Comparison of ENCODE assay signal across 8 mouse cellular contexts in the genomic region with DNA sequence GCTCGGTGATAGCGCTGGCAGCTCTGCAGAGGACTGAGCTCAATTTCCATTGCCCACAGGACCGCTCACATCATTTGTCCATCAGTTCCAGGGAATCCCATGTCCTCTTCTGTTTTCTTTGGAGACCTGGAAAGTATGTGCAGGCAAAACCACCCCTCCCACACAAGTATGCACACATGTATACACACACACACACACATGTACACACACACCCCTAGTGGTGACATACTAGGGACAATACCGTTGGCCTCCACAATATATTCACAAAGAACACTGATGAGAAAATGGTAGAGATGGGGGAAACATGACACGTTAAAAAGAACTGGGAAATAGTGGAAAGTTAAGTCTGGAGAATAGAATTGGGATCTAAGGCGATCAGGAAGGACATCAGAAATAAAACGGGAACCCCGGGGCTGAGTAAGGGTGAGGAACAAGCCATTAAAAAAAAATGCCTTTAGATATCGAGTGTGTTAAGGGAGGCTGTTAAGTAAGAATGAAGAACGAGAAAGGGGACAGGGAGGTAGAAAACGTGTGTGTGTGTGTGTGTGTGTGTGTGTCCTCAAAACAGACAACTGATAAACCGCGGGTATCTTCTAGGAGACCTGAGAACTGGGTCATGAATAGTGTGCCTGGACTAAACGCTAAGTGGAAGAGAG. TPM values are rescaled to one million over a fixed set of nuclear protein-coding genes. Genes with fewer than 3 reads are reported as not detected.
DNase-seq lines count a peak whose midpoint lies in the region; ATAC-seq and TF ChIP-seq lines count a peak whose summit lies in the region.

No protein-coding gene starts in this region.

- ATAC-seq in heart, embryonic 15.5 days (replicated peaks; ENCODE audit: insufficient number of reproducible peaks, insufficient read depth, low FRiP score, low read depth), result no peak
- peak; percentile 17 for ATAC-seq in activated CD4-positive, CD25-positive, alpha-beta regulatory T cell, adult 4 months
- ATAC-seq in hindbrain, postnatal 0 days, result no peak
- no peak for ATAC-seq in midbrain, embryonic 15.5 days (replicated peaks)
- ATAC-seq in inflammation-experienced regulatory T-cells, adult 6 months, result no peak

- DNase-seq in heart, adult 18-20 months, result no peak
- peak; percentile 21 for DNase-seq in hindbrain, postnatal 0 days (ENCODE audit: low spot score)
- DNase-seq in adrenal gland, postnatal 25 days, result no peak
- DNase-seq in B cell, adult 2 months, result no peak

- H3K4me1 ChIP-seq in heart, embryonic 15.5 days (replicated peaks), result peaks cover 36% of the 10 kb centered on the region
- H3K4me1 ChIP-seq in hindbrain, postnatal 0 days (ENCODE audit: insufficient read depth, low read length), result peaks cover 12% of the 10 kb centered on the region; the same call in 1 of the 2 replicates
- peaks cover 34% of the 10 kb centered on the region for H3K4me1 ChIP-seq in midbrain, embryonic 15.5 days

- peak overlapping the region; percentile 97 for H3K27ac ChIP-seq in heart, embryonic 15.5 days
- peak overlapping the region; percentile 95 for H3K27ac ChIP-seq in hindbrain, postnatal 0 days
- peak overlapping the region; percentile 91; the same call in 1 of the 2 replicates for H3K27ac ChIP-seq in midbrain, embryonic 15.5 days

- peak overlapping the region; percentile 83 for H3K4me3 ChIP-seq in heart, embryonic 15.5 days
- peak overlapping the region; percentile 98 for H3K4me3 ChIP-seq in hindbrain, postnatal 0 days (ENCODE audit: low read length)
- H3K4me3 ChIP-seq in midbrain, embryonic 15.5 days, result peak overlapping the region; percentile 79; the same call in 1 of the 2 replicates

- no peak overlapping the region for H3K9ac ChIP-seq in heart, embryonic 15.5 days
- no peak overlapping the region for H3K9ac ChIP-seq in hindbrain, postnatal 0 days (replicated peaks; ENCODE audit: low read length)
- no peak overlapping the region for H3K9ac ChIP-seq in midbrain, embryonic 15.5 days

- H3K27me3 ChIP-seq in heart, embryonic 15.5 days, result no peaks in the 10 kb centered on the region
- H3K27me3 ChIP-seq in hindbrain, postnatal 0 days (ENCODE audit: insufficient read depth, low read length), result no peaks in the 10 kb centered on the region
- no peaks in the 10 kb centered on the region for H3K27me3 ChIP-seq in midbrain, embryonic 15.5 days (replicated peaks)

- TF ChIP-seq CTCF in hindbrain, postnatal 0 days (IDR thresholded peaks at IDR 0.05; ENCODE audit: low read depth), result peak; percentile 62

- no peaks in the 10 kb centered on the region for H3K9me3 ChIP-seq in heart, embryonic 15.5 days (replicated peaks)
- no peaks in the 10 kb centered on the region for H3K9me3 ChIP-seq in hindbrain, postnatal 0 days (ENCODE audit: low read length)
- no peaks in the 10 kb centered on the region for H3K9me3 ChIP-seq in midbrain, embryonic 15.5 days

- H3K36me3 ChIP-seq in heart, embryonic 15.5 days, result peaks cover 4% of the 10 kb centered on the region; the same call in 1 of the 2 replicates
- H3K36me3 ChIP-seq in hindbrain, postnatal 0 days (ENCODE audit: insufficient read depth, low read length), result no peaks in the 10 kb centered on the region
- no peaks in the 10 kb centered on the region for H3K36me3 ChIP-seq in midbrain, embryonic 15.5 days (replicated peaks)

- 38% methylated on average over 14 of the region's 14 CpGs for WGBS in heart, embryonic 15.5 days
- 46% methylated on average over 14 of the region's 14 CpGs for WGBS in hindbrain, postnatal 0 days
- 55% methylated on average over 14 of the region's 14 CpGs for WGBS in midbrain, embryonic 15.5 days

- peak overlapping the region; percentile 77 for H3K4me2 ChIP-seq in heart, embryonic 15.5 days
- peak overlapping the region; percentile 79 for H3K4me2 ChIP-seq in hindbrain, postnatal 0 days (ENCODE audit: low read depth, low read length)
- H3K4me2 ChIP-seq in midbrain, embryonic 15.5 days, result peak overlapping the region; percentile 95

RNA-seq across cellular contexts. Expression of a gene that starts 1.3 kb away (rescaled TPM):
- 77.0 and 86.7 TPM in 2 replicates for polyA plus RNA-seq in heart, embryonic 15.5 days (2015; fragmentation: Nextera tagmentation; extraction: Ambion mirVana)
- total RNA-seq in heart, adult 18-20 months (2021), result 100 to 1,000 TPM in 1 of 2 experiments, 10 to 100 TPM in 1; 95.7 to 123 TPM
- polyA plus RNA-seq in activated CD4-positive, CD25-positive, alpha-beta regulatory T cell, adult 4 months (2017; shearing (Covaris generic)), result 10 to 100 TPM; 11.0 TPM
- 412 and 421 TPM in 2 replicates for total RNA-seq in hindbrain, postnatal 0 days (2014; rRNA removed)
- polyA plus RNA-seq in hindbrain, postnatal 0 days (2015; fragmentation: Nextera tagmentation; extraction: Ambion mirVana), result 296 and 321 TPM in 2 replicates
- 290 and 311 TPM in 2 replicates for polyA plus RNA-seq in midbrain, embryonic 15.5 days (2015; fragmentation: Nextera tagmentation; extraction: Ambion mirVana)
- 124 and 135 TPM in 2 replicates for total RNA-seq in adrenal gland, postnatal 25 days (2021)
- 10 to 100 TPM in 2 of 3 experiments, 1 to 10 TPM in 1; 9.8 to 11.3 (median 11.1) TPM for polyA plus RNA-seq in inflammation-experienced regulatory T-cells, adult 6 months (2017; shearing (Covaris generic))

RNA-seq across cellular contexts. Expression of a gene that starts 33.1 kb away (rescaled TPM):
- polyA plus RNA-seq in heart, embryonic 15.5 days (2015; fragmentation: Nextera tagmentation; extraction: Ambion mirVana), result 43.6 and 61.1 TPM in 2 replicates
- 1 to 10 TPM; 2.4 to 4.0 TPM for total RNA-seq in heart, adult 18-20 months (2021)
- polyA plus RNA-seq in activated CD4-positive, CD25-positive, alpha-beta regulatory T cell, adult 4 months (2017; shearing (Covaris generic)), result 10 to 100 TPM; 32.2 to 35.6 TPM
- total RNA-seq in hindbrain, postnatal 0 days (2014; rRNA removed), result 16.6 and 17.8 TPM in 2 replicates
- polyA plus RNA-seq in hindbrain, postnatal 0 days (2015; fragmentation: Nextera tagmentation; extraction: Ambion mirVana), result 26.5 and 29.2 TPM in 2 replicates
- polyA plus RNA-seq in midbrain, embryonic 15.5 days (2015; fragmentation: Nextera tagmentation; extraction: Ambion mirVana), result 31.5 and 33.1 TPM in 2 replicates
- total RNA-seq in adrenal gland, postnatal 25 days (2021), result 16.9 and 17.8 TPM in 2 replicates
- polyA plus RNA-seq in inflammation-experienced regulatory T-cells, adult 6 months (2017; shearing (Covaris generic)), result 10 to 100 TPM; 18.9 to 65.6 (median 26.8) TPM

RNA-seq across cellular contexts. Expression of a gene that starts 36.9 kb away (rescaled TPM):
- polyA plus RNA-seq in heart, embryonic 15.5 days (2015; fragmentation: Nextera tagmentation; extraction: Ambion mirVana), result 6.7 and 8.4 TPM in 2 replicates
- total RNA-seq in heart, adult 18-20 months (2021), result 1 to 10 TPM; 7.2 to 7.7 TPM
- polyA plus RNA-seq in activated CD4-positive, CD25-positive, alpha-beta regulatory T cell, adult 4 months (2017; shearing (Covaris generic)), result 1 to 10 TPM; 3.9 to 6.7 TPM
- total RNA-seq in hindbrain, postnatal 0 days (2014; rRNA removed), result 3.3 and 4.6 TPM in 2 replicates
- polyA plus RNA-seq in hindbrain, postnatal 0 days (2015; fragmentation: Nextera tagmentation; extraction: Ambion mirVana), result 3.4 and 4.7 TPM in 2 replicates
- polyA plus RNA-seq in midbrain, embryonic 15.5 days (2015; fragmentation: Nextera tagmentation; extraction: Ambion mirVana), result 1.0 and 2.1 TPM in 2 replicates
- 18.2 and 34.2 TPM in 2 replicates for total RNA-seq in adrenal gland, postnatal 25 days (2021)
- 1 to 10 TPM; 4.1 to 7.8 (median 5.7) TPM for polyA plus RNA-seq in inflammation-experienced regulatory T-cells, adult 6 months (2017; shearing (Covaris generic))

RNA-seq across cellular contexts. Expression of a gene that starts 58.0 kb away (rescaled TPM):
- 0.08 and 0.14 TPM in 2 replicates for polyA plus RNA-seq in heart, embryonic 15.5 days (2015; fragmentation: Nextera tagmentation; extraction: Ambion mirVana)
- under 1 TPM; 0.07 to 0.10 TPM for total RNA-seq in heart, adult 18-20 months (2021)
- under 1 TPM; 0.20 to 0.27 TPM for polyA plus RNA-seq in activated CD4-positive, CD25-positive, alpha-beta regulatory T cell, adult 4 months (2017; shearing (Covaris generic))
- total RNA-seq in hindbrain, postnatal 0 days (2014; rRNA removed), result 10.7 and 12.6 TPM in 2 replicates
- 6.1 and 6.3 TPM in 2 replicates for polyA plus RNA-seq in hindbrain, postnatal 0 days (2015; fragmentation: Nextera tagmentation; extraction: Ambion mirVana)
- polyA plus RNA-seq in midbrain, embryonic 15.5 days (2015; fragmentation: Nextera tagmentation; extraction: Ambion mirVana), result 10.2 TPM in 2 replicates
- 4.7 and 6.2 TPM in 2 replicates for total RNA-seq in adrenal gland, postnatal 25 days (2021)
- under 1 TPM; 0.09 to 0.60 (median 0.36) TPM for polyA plus RNA-seq in inflammation-experienced regulatory T-cells, adult 6 months (2017; shearing (Covaris generic))
